Mouse (Mus musculus) kidney, adult 18-20 months (tissue): ENCODE data around the gene Akr1e1.
"Not testable (repeated sequence)": the region's sequence is repeated elsewhere in the genome, so short reads cannot be mapped to it uniquely, and the experiment has no call there.

Experiments
- DNase-seq: peaks from one replicate; pipeline ENCODE4 v3.0.0; 2021

Gene Akr1e1

DNA sequence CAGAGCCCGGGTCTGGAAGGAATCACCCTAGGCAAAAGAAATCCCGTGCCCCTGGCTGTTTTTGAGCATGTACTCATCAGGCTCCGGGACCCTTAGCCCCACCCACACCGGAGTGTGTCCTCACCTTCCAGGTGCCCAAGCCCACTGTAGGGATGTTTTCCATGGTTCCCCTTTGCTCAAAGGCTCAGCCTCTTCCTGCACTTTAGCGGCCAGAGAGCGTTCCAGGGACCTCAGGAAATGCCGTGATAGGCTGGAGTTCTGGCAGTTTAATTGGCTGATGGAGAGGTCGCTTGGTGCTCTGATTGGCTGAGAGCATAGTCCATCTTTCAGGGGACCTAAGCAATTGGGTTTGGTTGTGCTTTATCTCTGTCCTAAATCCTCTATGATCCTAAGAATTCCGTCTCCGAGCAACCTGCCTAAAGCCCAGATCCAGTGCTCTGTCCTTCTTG is at the start of gene Akr1e1:
Gene Akr1e1 (minus strand): TSS at position 214 of the 449 bp plus-strand sequence.
- DNase-seq: peak; percentile 89

GRCm38 (mm10) chr13:4658346-4658745 is 49.4 kb upstream of the Akr1e1 start:
- DNase-seq: no peak

- DNase-seq: no peak
These were observed 47.5 kb upstream of the Akr1e1 start for GRCm38 (mm10) chr13:4656277-4657146.

- DNase-seq: no peak
These were observed 41.2 kb upstream of the Akr1e1 start for GRCm38 (mm10) chr13:4650190-4650589.

GRCm38 (mm10) chr13:4645248-4645647 is 36.3 kb upstream of the Akr1e1 start:
- no peak for DNase-seq

DNA sequence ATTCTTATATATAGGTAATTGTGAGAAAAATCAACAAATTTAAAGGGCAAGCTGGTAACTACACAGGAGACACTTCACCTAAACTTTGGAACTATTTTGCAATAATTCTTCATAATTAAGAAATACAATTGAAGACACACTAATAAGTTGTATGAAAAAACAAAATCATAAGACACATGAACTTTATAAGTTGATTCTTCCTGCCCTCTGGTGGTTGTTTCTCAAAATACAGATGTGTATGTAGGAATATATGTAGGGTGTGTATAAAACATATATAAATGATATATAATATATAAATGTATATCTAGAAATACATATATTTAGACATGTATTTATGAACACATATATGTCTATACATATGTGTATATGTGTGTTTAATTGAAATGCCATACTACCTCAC is 1.9 kb upstream of the Akr1e1 start:
- DNase-seq: no peak

GRCm38 (mm10) chr13:4608530-4608929 is 444 bp downstream of the Akr1e1 start:
- no peak for DNase-seq

- DNase-seq: peak; percentile 16
These were observed 2.2 kb downstream of the Akr1e1 start for GRCm38 (mm10) chr13:4606821-4607220.

- not testable (repeated sequence) for DNase-seq
These were observed 5.5 kb downstream of the Akr1e1 start for GRCm38 (mm10) chr13:4603431-4603830.

GRCm38 (mm10) chr13:4576921-4577320 is 32.1 kb downstream of the Akr1e1 start:
- no peak for DNase-seq

DNA sequence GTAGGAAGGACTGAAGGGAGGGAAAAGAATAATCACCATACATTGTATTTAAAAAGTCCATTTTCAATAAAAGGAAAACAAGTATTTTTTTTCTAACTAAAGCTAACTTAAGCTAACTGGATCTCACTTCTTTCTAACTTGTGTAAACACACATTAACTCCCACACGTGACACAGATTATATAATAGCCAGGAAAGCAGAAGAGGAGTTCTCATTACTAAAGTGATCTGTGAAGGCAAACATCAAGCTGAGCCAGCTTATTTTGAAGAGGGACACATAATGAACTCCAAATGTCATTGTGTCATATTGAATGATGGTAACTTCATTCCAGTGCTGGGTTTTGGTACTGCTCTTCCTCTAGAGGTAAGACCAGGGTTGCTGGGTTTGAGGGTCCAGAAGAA is 35.1 kb downstream of the Akr1e1 start, which contains the start of gene Akr1c21:
Gene Akr1c21 (plus strand): TSS at position 205 of the 400 bp plus-strand sequence.
- DNase-seq: no peak

DNA sequence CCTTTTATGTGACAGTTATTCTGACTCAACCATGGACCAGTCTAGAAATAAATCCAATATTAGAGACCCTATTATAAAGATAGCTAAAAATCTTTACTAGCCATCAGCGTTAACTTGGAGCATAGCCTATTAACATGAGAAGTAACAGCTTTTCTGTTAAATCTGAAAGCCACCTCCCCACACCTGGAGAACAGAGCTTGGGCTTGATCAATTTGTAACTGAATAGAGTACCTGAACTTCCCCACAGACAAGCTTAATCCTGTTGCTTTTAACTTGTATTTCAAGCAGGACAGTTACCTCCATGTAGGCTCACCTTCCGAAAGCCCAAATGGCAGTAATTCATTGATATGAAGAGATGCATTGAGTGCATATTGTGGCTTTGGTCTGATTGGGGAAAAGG is 43.0 kb downstream of the Akr1e1 start:
- DNase-seq: no peak

DNA sequence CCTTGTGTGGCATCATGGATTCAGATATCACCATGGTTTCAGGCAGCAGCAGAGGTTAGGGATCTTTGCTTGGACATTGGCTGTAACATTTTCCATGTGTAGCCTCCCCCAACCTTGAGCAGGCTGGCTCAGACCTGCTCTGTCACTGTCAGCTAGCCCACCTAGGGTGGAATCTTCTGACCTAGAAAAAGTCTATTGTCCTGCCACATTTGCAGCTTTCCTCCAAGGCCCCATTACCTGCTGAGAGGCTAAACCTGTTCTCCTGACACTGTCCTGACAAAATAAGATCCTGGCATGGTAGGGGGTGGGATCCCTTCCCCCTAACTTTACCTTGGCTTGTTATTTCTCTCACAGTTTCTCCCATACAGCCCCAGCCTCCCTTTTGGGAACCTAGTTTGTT is 48.5 kb downstream of the Akr1e1 start:
- no peak for DNase-seq

DNA sequence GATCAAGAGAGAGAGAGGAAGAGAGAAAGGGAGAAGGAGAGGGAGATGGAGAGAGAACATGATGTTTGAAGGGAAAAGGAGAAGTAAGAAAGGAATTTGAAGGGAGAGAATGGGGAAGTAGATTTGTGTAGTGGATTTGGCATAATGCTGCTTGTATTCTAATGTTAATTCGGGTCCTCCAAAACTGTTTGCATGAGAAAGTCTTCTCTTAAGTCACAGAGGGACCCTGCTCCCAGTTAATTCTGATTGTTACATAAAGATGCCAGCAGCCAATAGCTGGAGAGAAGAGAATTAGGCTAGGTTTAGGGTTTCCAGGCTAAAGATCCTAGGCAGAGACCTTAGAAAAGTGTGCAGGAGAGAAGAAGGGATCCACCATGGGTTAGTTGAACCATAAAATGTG is 49.8 kb downstream of the Akr1e1 start:
- DNase-seq: no peak
